Mouse (Mus musculus): Measurements from ENCODE around the gene Snx29. TPM values are rescaled to one million over a fixed set of nuclear protein-coding genes. Genes with fewer than 3 reads are reported as not detected.

Snx29 gene
- polyA plus RNA-seq, 1 experiment from 2014 or later, result 12.5 TPM

- no peaks in the 10 kb centered on the region for H3K36me3 ChIP-seq
- no peak overlapping the region for H3K27ac ChIP-seq
- no peak overlapping the region for H3K4me3 ChIP-seq
- H3K9me3 ChIP-seq (replicated peaks), result no peaks in the 10 kb centered on the region
- no peaks in the 10 kb centered on the region for H3K27me3 ChIP-seq (ENCODE audit: low read depth, poor library complexity, severe bottlenecking)
- DNase-seq (ENCODE audit: low spot score), result no peak
- H3K4me1 ChIP-seq, result peaks cover 6% of the 10 kb centered on the region; the same call in 1 of the 2 replicates
- WGBS, result 62% methylated on average over 4 of the region's 4 CpGs
Measured at GRCm38 (mm10) chr16:11784354-11784753, 461.6 kb downstream of the Snx29 start.

- WGBS, result 91% methylated on average over 4 of the region's 4 CpGs
- H3K36me3 ChIP-seq, result no peaks in the 10 kb centered on the region
- H3K9me3 ChIP-seq (replicated peaks), result no peaks in the 10 kb centered on the region
- no peak for DNase-seq (ENCODE audit: low spot score)
- peaks cover 6% of the 10 kb centered on the region; the same call in 1 of the 2 replicates for H3K4me1 ChIP-seq
- H3K27ac ChIP-seq, result no peak overlapping the region
- H3K27me3 ChIP-seq (ENCODE audit: low read depth, poor library complexity, severe bottlenecking), result no peaks in the 10 kb centered on the region
- no peak overlapping the region for H3K4me3 ChIP-seq
Measured at GRCm38 (mm10) chr16:11785806-11786205, 463.1 kb downstream of the Snx29 start.

- no peaks in the 10 kb centered on the region for H3K36me3 ChIP-seq
- H3K27ac ChIP-seq, result no peak overlapping the region
- H3K4me3 ChIP-seq, result no peak overlapping the region
- H3K9me3 ChIP-seq (replicated peaks), result no peaks in the 10 kb centered on the region
- H3K4me1 ChIP-seq, result no peaks in the 10 kb centered on the region
- 91% methylated on average over 3 of the region's 3 CpGs for WGBS
- no peaks in the 10 kb centered on the region for H3K27me3 ChIP-seq (ENCODE audit: low read depth, poor library complexity, severe bottlenecking)
- no peak for DNase-seq (ENCODE audit: low spot score)
Measured at GRCm38 (mm10) chr16:11790476-11790875, 467.8 kb downstream of the Snx29 start.

GRCm38 (mm10) chr16:11793391-11793790 is 470.7 kb downstream of the Snx29 start:
- Histone ChIP-seq H3K27me3 (ENCODE audit: low read depth, poor library complexity, severe bottlenecking) (no peaks in the 10 kb centered on the region), H3K27ac (no peak overlapping the region), H3K4me1 (no peaks in the 10 kb centered on the region), H3K4me3 (no peak overlapping the region), H3K36me3 (no peaks in the 10 kb centered on the region), H3K9me3 (replicated peaks) (no peaks in the 10 kb centered on the region)
- DNase-seq (ENCODE audit: low spot score), result no peak
- WGBS, result 23% methylated on average over 2 of the region's 2 CpGs

- H3K4me1 ChIP-seq, result no peaks in the 10 kb centered on the region
- no peaks in the 10 kb centered on the region for H3K9me3 ChIP-seq (replicated peaks)
- H3K27ac ChIP-seq, result no peak overlapping the region
- H3K36me3 ChIP-seq, result no peaks in the 10 kb centered on the region
- WGBS, result 88% methylated on average over 4 of the region's 4 CpGs
- H3K27me3 ChIP-seq (ENCODE audit: low read depth, poor library complexity, severe bottlenecking), result no peaks in the 10 kb centered on the region
- no peak for DNase-seq (ENCODE audit: low spot score)
- H3K4me3 ChIP-seq, result no peak overlapping the region
Measured at GRCm38 (mm10) chr16:11794628-11795027, 471.9 kb downstream of the Snx29 start.

- no peak overlapping the region for H3K4me3 ChIP-seq
- WGBS, result 82% methylated on average over 7 of the region's 7 CpGs
- no peak for DNase-seq (ENCODE audit: low spot score)
- H3K9me3 ChIP-seq (replicated peaks), result no peaks in the 10 kb centered on the region
- no peaks in the 10 kb centered on the region for H3K36me3 ChIP-seq
- H3K4me1 ChIP-seq, result no peaks in the 10 kb centered on the region
- no peak overlapping the region for H3K27ac ChIP-seq
- no peaks in the 10 kb centered on the region for H3K27me3 ChIP-seq (ENCODE audit: low read depth, poor library complexity, severe bottlenecking)
Measured at GRCm38 (mm10) chr16:11795758-11796460, 473.2 kb downstream of the Snx29 start.

GRCm38 (mm10) chr16:11801960-11802539 is 479.3 kb downstream of the Snx29 start:
- H3K4me1 ChIP-seq, result 0 out of 2 replicates have a peak, but pooled peaks cover 4% of the 10 kb centered on the region
- H3K4me3 ChIP-seq, result no peak overlapping the region
- H3K27me3 ChIP-seq (ENCODE audit: low read depth, poor library complexity, severe bottlenecking), result no peaks in the 10 kb centered on the region
- 93% methylated on average over 7 of the region's 7 CpGs for WGBS
- DNase-seq (ENCODE audit: low spot score), result no peak
- H3K27ac ChIP-seq, result no peak overlapping the region
- H3K9me3 ChIP-seq (replicated peaks), result no peaks in the 10 kb centered on the region
- no peaks in the 10 kb centered on the region for H3K36me3 ChIP-seq

Other genes starting within 250 kb of the Snx29 start
- gene Txndc11, start 188.3 kb upstream of the Snx29 start, polyA plus RNA-seq (2016; fragmentation: Nextera tagmentation; extraction: Ambion mirVana), result 27.9 and 33.4 TPM in 2 replicates
- gene Zc3h7a, start 146.5 kb upstream of the Snx29 start, polyA plus RNA-seq (2016; fragmentation: Nextera tagmentation; extraction: Ambion mirVana), result 61.9 and 71.3 TPM in 2 replicates
- 278 and 326 TPM in 2 replicates for gene Rsl1d1, start 119.6 kb upstream of the Snx29 start, polyA plus RNA-seq (2016; fragmentation: Nextera tagmentation; extraction: Ambion mirVana)
- gene Gspt1, start 68.6 kb upstream of the Snx29 start, polyA plus RNA-seq (2016; fragmentation: Nextera tagmentation; extraction: Ambion mirVana), result 103 and 117 TPM in 2 replicates
- gene Tnfrsf17, start 9.1 kb upstream of the Snx29 start, polyA plus RNA-seq (2016; fragmentation: Nextera tagmentation; extraction: Ambion mirVana), result not detected in 2 replicates